Mouse (Mus musculus) bone marrow macrophage, adult 2 months (primary cell): ENCODE measurements around the gene Traf3ip3. TPM values are rescaled to one million over a fixed set of nuclear protein-coding genes. Genes with fewer than 3 reads are reported as not detected.

Source experiments
- H3K27ac ChIP-seq: 2 replicates; pipeline ENCODE4 v1.5.1; 2012; ENCODE audit warnings: low read depth, low read length; ENCODE audit not compliant: insufficient read depth
- H3K4me1 ChIP-seq: 2 replicates; pipeline ENCODE4 v1.6.1; 2012; ENCODE audit warnings: low read length; ENCODE audit not compliant: control insufficient read depth, insufficient read depth
- H3K4me3 ChIP-seq: 2 replicates; pipeline ENCODE4 v1.5.1; 2012; ENCODE audit warnings: mild to moderate bottlenecking, low read length, moderate library complexity; ENCODE audit not compliant: insufficient read depth
- CTCF ChIP-seq: IDR thresholded peaks from 2 replicates; pipeline ENCODE4 v1.5.1; 2012; ENCODE audit warnings: low read depth, mild to moderate bottlenecking, low read length, moderate library complexity
- POLR2A ChIP-seq: IDR thresholded peaks from 2 replicates; pipeline ENCODE4 v1.6.1; 2012; ENCODE audit warnings: mild to moderate bottlenecking, low read depth, low read length, borderline replicate concordance
- polyA plus RNA-seq: library from polyadenylated mRNA; stranded (reverse); fragments of >200 nt; gene quantifications from 2 replicates; pipeline ENCODE4 v1.2.4, GENCODE M21; 2012; ENCODE audit not compliant: missing spikeins, insufficient read depth, insufficient read length

Traf3ip3 gene
- polyA plus RNA-seq, 1 experiment = 48.6 TPM

DNA sequence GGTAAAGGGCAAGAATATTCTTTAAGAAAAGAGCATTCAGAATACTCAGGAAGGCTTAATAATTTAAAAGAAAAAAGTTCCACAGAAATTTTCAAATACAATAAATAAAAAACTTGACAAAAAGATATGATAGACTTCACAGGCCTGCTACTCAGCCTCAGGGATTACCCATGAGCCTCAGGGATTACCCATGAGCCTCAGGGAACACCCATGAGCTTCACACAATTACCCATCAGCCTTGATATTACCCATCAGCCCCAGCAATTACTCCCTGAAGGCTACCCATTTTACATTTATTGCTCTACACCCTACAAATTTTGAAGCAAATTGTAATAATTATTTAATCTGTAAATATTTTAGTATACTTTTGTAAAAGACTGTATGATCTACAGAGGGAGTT, 69.1 kb downstream of the Traf3ip3 start:
- TF ChIP-seq CTCF (no peak), POLR2A (no peak)
- no peak overlapping the region for H3K27ac ChIP-seq
- no peak overlapping the region for H3K4me3 ChIP-seq

DNA sequence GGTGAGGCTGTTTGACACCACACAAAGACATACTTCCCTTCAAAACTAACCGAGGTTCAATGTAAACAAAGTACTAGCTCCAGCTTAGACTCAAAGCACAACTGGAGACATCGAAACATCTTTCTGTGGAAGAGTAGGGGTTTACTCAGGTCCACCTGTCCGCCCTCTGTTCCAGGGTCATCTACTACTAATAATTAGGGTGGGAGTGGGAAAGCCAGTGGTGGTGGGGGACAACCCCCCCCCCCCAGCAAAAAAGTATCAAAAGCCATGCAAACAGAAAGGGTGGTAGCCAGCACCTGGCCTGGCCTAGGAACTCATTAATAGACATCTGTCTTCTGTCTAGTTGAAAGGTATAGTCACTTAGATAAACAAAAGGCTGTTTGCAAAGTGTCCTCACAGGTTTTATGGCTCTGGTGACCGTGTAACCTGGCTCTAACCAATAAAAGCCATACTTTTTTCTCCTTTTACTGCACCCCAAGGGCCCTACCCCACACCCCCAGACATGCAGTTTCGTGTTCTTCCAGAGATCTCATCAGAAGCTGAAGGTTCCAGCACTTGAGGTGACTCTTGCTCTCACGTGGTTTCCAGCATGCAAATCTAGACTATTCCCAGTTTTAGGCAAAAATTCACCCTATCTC, 70.1 kb downstream of the Traf3ip3 start:
- TF ChIP-seq CTCF (no peak), POLR2A (no peak)
- peaks cover 12% of the 10 kb centered on the region for H3K4me1 ChIP-seq
- no peak overlapping the region for H3K4me3 ChIP-seq
- H3K27ac ChIP-seq = no peak overlapping the region

More for the DNA sequence above, 69.1 kb downstream of the Traf3ip3 start:
- H3K4me1 ChIP-seq = peaks cover 12% of the 10 kb centered on the region

- Histone ChIP-seq H3K4me1 (peaks cover 12% of the 10 kb centered on the region), H3K27ac (no peak overlapping the region), H3K4me3 (no peak overlapping the region)
- TF ChIP-seq CTCF (no peak), POLR2A (no peak)
Measured at GRCm38 (mm10) chr1:193130839-193131238, 70.7 kb downstream of the Traf3ip3 start.

GRCm38 (mm10) chr1:193130456-193130825, 71.1 kb downstream of the Traf3ip3 start:
- peaks cover 12% of the 10 kb centered on the region for H3K4me1 ChIP-seq
- H3K27ac ChIP-seq = no peak overlapping the region
- H3K4me3 ChIP-seq = peak overlapping the region; percentile 37
- TF ChIP-seq CTCF = no peak
- TF ChIP-seq POLR2A = no peak

- Histone ChIP-seq H3K4me3 (peak within 1 kb of the TSS; percentile 94), H3K4me1 (peaks cover 12% of the 10 kb centered on the region), H3K27ac (peak within 1 kb of the TSS; percentile 59)
- TF ChIP-seq CTCF = peak; percentile 56
- no peak for TF ChIP-seq POLR2A
Measured at GRCm38 (mm10) chr1:193129786-193130455, 71.6 kb downstream of the Traf3ip3 start, which contains the start of gene Diexf. Diexf (minus strand) TSS chr1:193130272.

DNA sequence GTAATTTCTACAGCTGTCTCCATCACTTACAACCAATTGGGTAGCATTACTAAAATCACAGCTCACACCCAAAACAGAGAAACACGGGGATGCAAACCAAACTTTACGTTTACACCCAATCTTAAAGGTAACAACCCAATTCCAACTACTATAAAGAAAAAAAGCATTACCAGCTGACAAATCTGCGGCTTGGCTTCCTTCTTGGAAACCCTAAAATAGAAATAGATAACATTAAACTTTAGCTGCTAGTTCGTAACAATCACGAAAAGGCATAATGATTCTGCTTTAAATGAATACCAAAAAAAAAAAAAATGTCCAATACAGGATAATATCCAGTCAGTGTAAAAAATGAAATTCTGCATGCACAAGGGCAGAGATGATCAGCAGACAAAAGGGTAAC, 72.2 kb downstream of the Traf3ip3 start:
- Histone ChIP-seq H3K4me3 (peak overlapping the region; percentile 94), H3K4me1 (peaks cover 12% of the 10 kb centered on the region), H3K27ac (peak overlapping the region; percentile 59)
- TF ChIP-seq POLR2A (no peak), CTCF (no peak)

DNA sequence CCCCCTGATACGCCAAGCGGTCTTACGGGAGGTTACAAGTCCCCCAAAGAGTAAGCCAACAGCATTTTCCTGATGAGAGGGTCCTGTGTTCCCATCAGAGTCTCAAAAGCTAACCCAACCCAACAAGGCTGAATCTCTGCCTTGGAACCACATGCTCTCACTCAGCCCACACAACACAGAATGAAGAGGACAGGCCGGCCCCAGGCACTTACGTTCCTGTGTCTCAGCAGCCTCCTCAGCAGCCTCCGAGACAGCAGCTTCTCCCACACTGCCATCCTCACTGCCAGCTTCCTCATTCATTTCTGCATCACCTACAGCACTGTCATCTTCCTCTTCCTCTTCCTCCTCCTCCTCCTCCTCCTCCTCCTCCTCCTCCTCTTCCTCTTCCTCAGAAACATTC, 73.4 kb downstream of the Traf3ip3 start:
- Histone ChIP-seq H3K4me1 (peaks cover 12% of the 10 kb centered on the region), H3K27ac (peak overlapping the region; percentile 11; the same call in 1 of the 2 replicates), H3K4me3 (peak overlapping the region; percentile 18; the same call in 1 of the 2 replicates)
- TF ChIP-seq POLR2A = no peak
- no peak for TF ChIP-seq CTCF

- H3K27ac ChIP-seq = no peak overlapping the region
- no peak overlapping the region for H3K4me3 ChIP-seq
- TF ChIP-seq POLR2A (no peak), CTCF (no peak)
- H3K4me1 ChIP-seq = peaks cover 12% of the 10 kb centered on the region
Measured at GRCm38 (mm10) chr1:193125835-193126234, 75.7 kb downstream of the Traf3ip3 start.

Other genes with a start within 250 kb of the Traf3ip3 start
- not detected in 2 replicates for gene Syt14, start 165.9 kb downstream of the Traf3ip3 start, polyA plus RNA-seq
- 9.8 and 14.3 TPM in 2 replicates for gene Diexf, start 71.4 kb downstream of the Traf3ip3 start, polyA plus RNA-seq
- gene Irf6, start 48.6 kb downstream of the Traf3ip3 start, polyA plus RNA-seq = not detected in 2 replicates
- 3.8 and 4.2 TPM in 2 replicates for gene A130010J15Rik, start 33.7 kb downstream of the Traf3ip3 start, polyA plus RNA-seq
- gene Lamb3, start 6.0 kb upstream of the Traf3ip3 start, polyA plus RNA-seq = 0.50 TPM in 1 of 2 replicates, not detected in the other
- gene Hsd11b1, start 62.4 kb upstream of the Traf3ip3 start, polyA plus RNA-seq = 0.77 TPM in 1 of 2 replicates, not detected in the other
- gene G0s2, start 71.5 kb upstream of the Traf3ip3 start, polyA plus RNA-seq = not detected in 2 replicates
- not detected in 2 replicates for gene Camk1g, start 168.6 kb upstream of the Traf3ip3 start, polyA plus RNA-seq